Mouse (Mus musculus) embryo, embryonic 10 days (tissue): ENCODE results near the gene Tmem206.
A peak's percentile ranks its signal among the peaks of the same experiment; 100 is the strongest.

Experiments
- DNase-seq: peaks from one replicate; pipeline ENCODE4 v3.0.0-alpha.2; 2015; ENCODE audit warnings: low spot score

Gene Tmem206

DNA sequence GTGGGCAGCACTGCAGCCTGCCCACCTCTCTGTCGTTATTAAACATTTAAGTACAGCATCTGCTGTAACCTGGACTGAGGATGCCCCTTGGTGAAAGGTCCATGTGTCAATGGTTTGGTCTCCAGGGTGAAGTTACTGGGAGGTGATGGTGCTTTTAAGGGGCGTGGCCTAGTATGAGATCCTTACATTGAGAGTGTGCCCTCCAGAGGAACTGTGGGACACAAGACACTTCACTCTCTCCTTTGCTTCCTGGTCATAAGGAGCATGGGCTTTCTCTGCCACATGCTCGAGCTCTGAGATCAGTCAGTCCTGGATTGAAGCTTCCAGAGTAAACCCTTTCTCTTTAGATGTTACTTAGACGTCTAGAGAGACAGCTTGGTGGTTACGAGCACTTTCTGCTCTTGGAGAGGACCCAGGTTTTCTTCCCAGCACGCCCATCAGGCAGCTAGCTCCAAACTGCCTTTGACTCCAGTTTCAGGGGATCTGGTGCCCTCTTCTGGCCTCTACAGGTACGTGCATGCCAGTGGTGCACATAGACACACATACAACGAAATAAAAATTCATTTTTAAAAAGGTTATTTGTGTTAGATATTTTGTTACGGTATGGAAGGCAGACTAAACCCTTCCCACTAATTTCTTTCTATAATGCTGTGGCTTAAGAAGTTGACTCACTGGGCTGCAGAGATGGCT, 17.8 kb upstream of the Tmem206 start:
- no peak for DNase-seq

DNA sequence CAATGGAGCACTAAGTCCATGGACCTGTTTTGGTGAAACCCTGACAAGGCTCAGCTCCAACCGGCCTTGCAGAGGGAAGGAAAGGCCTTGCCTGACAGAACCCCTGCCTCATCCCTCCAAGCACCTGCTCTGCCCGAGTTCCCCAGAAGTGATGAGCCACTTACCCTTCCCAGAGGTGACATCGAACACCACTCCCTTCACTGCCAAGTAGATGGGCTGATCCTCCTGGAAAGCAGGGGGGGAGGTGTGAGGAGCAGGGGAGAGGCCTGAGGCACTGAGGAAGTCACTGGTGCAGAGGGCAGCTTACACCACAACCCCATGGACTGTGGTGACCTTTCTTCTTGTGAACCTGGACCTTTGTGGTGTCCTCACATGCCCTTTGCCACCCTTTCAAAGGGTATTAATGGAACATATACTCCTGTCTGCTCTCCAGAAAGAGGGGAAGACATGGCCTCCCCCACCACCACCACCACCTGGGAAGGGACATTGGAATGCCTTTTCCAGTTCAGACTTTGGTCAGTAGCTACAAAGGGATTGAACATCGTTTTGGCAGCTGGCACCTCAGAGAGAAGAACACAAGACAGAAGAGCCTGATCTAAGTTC, 14.3 kb upstream of the Tmem206 start:
- DNase-seq: no peak

DNA sequence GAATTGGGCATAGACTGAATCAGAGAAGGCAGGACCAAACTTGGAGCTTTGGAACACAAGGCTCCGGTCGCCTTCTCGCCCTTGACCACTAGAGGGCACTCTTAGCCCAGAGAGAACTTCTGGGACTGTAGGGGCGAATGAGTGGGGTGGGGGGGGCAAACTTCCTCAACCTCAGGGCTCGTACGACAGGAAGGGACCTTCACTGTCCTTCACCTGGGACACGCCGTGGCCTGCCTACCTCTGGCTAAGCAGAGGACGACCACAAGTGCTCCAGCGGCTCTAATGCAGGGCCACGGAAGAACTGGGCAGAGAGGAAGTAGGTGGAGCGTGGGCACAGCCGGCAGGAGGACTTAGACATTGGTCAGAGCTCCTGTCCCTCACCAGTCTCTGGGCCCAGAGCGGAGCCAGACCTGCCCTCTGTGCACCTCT, 13.2 kb upstream of the Tmem206 start:
- DNase-seq: peak; percentile 86

DNA sequence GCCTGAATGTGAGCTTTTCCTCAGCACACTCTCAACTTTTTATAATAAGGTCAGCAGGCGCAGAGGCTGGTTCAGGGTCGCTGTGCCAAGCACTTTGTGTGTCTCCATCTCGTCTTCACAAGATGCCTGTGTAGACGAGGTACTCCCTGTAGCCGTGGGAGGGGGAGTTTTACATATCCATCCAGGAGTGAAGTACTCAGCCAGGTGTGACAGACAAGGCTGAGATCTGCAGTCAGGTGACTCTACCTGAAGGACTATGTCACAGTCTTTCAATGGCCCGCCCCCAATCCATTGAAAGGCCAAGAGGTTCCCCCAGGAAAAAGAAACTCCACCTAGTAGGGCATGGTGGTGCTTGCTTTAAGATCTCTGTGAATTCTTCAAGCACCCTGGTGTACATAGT, 12.6 kb upstream of the Tmem206 start:
- no peak for DNase-seq

DNA sequence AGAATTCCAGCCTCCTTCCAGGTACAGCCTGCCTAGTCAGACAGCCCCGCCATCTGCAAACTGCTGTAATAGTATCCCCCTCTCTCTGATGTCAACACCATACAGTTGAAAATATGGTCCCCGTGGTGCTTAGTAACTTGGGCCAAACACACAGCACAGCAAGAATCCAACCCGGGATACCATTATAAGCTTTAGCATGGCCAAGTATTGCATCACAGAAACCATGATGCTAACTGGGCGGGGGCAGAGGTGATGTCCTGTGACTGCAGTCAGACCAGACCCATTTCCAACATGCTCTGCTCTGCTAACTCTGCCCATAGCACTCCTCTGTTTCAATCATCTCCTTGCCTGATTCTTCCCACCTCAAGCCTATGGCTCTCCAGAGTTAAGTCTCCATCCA, 11.8 kb upstream of the Tmem206 start:
- no peak for DNase-seq

DNA sequence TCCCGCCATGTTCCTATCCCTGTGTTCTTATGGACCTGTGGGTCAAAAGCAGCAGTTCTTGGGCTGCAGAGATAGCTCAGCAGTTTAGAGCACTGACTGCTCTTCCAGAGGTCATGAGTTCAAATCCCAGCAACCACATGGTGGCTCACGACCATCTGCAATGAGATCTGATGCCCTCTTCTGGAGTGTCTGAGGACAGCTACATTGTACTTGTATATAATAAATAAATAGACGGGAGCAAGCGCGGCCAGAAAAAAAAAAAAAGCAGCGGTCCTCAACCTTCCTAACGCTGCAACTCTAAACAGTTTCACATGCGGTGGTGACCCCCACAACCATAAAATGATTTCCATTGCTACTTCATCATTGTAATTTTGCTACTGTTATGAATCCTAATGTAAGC, 8.9 kb upstream of the Tmem206 start:
- no peak for DNase-seq

DNA sequence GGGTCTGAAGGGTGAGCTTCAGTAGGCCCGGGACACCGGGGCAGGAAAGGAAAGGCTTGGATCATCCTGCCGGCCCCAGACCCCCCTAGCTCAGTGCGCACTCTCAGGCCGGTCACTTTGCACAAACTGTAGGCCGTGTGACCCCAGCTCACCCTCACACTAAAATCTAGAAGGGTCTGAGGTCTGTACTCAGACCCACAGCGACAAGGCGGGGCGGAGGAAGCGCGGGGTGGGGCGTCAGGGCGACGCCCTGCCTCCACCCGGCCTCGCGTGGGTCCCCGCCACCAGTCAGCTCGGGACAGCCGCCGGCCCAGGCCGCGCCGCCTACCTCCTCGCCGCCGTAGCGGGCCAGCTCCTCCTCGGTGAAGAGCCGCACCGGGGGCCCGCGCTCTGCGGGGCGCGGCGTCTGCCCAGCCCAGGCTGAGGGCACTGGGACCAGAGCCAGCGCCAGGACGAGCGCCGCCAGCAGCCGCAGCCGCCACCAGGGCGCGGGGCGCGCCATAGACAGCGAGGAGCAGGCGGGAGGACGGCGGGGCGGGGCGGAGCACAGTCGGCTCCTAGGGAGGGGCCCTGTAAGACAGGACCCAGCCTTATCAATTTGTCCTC, 8.0 kb upstream of the Tmem206 start, which contains the start of gene Nenf:
Gene Nenf (minus strand): TSS at position 604 of the 606 bp plus-strand sequence.
- peak; percentile 70 for DNase-seq

DNA sequence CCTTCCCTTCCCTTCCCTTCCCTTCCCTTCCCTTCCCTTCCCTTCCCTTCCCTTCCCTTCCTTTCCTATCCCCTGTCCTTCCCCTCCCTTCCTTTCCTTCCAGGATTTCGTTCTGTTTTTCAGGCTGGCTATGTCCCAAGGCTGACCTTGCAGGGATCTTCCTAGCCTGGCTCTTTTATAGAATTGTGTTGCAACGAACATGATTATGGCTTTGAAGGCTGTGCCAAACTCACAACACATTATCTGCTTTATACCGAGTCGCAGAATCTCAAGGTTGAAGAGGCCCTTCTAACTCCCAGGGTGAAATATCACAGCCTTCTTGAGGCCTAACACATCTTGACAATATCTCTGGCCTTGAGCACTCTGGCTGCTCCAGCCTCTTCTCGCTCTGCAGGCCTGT, 7.0 kb upstream of the Tmem206 start:
- DNase-seq: no peak

DNA sequence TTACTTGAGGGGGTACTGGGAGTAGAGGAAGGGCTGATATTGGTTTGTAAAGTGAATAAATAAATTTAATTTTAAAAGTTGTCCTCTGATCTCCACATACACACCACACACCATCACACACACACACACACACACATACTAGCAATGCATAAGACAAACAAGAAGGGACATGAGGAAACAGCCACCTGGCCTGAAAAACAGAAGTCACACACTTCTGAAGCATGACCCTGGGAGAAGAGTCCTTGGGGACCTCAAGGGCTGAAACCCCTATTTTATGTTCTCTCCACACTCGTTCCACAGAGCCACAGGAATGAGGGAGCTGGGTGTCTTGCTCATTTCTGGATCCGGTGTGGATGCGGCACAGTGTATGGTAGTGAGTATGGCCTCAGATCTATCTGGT, 2.3 kb upstream of the Tmem206 start:
- no peak for DNase-seq

DNA sequence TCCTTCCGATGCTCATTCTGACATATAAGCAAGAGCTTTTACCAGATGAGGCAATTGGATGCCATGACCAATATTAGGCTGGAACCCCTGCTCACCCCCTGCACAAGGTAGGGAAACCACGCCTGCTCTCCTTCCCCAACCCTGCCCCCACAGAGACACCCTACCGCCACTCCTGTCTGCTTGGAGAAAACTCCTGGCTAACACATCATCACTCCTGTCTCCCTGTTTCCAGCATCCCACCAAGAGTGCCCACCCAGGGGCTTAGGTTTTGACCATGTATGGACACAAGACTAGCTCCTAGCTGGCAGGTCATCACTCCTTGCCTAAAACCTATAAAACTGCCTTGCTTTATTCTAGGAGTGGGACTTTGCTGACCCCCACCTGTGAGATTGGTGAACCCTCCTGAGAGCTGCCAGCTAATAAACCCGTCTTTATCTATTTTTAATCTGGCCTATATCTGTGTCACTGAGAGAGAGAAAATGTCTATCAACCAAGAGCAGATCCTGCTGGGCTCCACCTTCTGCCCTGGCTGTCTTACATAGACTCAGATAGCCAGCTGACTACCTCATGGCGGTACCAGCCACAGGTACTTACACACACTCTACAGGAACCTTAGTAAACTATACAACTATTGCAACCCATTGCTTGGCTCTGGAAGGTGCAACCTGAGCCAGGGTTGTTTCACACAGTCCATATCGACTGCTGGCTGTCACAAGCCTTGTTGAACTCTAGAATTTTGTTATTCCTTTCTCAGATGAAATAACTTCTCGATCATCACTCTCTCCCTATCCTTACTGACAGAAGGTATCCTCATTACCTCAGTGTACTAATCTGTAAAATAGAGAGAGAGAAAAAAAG, 750 bp upstream of the Tmem206 start:
- DNase-seq: no peak

DNA sequence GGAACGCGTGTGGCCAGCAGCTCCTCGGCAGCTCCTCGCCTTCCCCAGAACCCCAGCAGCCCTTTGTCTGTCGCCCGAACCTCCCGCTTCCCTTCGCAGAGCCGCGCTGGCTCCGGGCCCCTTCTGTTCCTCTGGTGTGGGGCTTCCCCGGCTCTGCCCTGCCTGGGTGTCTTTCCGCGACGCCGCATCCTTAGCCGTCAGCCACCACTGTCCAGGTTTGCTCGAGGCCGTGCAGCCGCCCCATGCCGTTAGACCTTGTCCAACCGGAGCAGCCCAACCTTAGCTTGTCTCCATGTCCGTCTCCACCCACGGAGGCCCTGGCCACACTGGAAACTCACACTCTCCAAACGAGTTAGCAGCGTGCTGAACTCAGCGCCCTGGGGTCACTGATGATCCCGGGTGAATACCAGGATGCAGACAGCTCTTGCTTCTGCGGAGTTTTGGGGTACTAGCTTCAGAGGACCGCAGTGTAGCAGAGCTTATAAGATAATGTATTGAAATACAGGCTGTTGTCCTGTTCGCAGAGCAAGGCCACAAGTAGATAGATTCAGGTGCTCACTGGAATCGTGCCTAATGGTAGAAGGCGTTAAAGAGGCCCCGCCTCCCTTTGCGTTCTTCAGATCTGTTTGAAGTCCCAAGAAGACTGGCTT, 646 bp downstream of the Tmem206 start:
- DNase-seq: peak; percentile 56

DNA sequence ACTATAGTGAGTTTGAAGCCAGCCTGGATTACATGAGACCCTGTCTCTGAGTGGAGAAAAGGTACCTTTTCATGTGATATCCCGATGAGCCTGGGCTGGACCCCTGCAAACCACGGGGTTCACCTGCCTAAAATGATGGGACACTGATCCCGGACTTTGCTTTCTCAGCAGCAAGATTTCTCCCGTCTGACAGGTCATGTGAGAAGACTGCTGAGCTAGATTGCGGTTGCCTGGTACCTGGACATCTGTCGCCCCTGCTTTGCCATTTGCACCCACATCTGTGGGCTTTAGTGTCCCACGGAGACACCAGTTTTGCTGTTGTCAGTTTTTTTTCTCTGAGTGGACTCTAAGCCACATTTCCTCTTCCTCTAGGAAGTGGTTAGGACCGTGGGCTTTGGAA, 1.5 kb downstream of the Tmem206 start:
- DNase-seq: no peak

DNA sequence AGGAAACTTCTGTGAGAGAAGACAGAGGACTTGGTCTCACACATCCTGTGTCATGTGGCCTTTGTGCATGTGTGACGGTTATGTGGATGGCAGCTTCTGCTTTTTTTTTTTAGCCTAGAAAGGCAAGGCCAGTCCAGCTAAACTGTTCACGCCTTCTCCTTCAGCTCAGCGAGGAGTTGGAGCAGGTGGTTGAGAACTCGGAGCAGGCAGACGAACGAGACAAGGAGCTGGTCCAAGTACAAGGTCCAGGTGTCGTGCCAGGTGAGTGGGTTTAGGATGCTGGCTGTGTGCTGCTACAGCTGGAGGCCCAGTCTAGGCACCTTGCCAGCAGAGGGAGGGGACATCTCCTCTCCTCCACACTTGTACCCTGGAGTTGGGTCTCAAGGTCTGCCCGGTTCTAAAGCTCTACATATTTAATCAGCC, 2.3 kb downstream of the Tmem206 start:
- DNase-seq: no peak

DNA sequence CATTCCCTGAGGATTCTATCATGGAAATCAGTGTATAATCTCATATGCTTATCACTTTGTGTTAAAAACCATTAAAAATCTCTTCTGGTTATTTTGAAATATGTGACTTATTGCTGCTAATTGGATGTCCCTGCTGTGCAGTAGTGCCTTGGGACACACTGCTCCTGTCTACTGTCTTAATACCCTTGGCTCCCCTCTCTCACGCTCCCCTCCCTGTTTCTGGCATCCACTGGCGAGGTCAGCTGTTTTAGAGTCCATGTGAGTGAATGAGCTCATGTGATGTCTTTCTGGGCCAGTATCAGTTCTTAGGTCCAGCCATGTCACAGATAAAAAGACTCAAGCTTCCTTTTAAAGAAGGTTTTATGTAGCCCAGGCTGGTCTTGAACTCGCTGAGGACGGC, 4.6 kb downstream of the Tmem206 start:
- DNase-seq: no peak

DNA sequence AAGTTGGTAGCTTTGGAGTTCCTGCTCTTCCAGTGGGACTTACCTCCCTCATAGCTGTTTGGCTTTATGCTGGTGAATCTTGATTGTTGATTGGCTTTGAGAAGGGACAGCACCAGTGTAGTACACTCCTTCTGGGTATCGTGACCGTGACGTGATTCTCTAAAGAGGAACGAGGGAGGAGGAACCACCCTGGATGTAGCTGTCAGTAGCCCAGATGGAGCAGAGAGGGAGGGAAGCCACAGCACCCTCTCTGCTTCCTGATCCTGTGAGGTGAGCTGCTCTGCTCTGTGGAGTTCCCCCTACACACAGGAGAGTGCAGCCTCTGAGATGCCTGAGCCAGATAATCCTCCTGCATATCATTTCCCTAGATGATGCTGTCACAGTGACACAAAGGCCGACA, 8.8 kb downstream of the Tmem206 start:
- DNase-seq: no peak

DNA sequence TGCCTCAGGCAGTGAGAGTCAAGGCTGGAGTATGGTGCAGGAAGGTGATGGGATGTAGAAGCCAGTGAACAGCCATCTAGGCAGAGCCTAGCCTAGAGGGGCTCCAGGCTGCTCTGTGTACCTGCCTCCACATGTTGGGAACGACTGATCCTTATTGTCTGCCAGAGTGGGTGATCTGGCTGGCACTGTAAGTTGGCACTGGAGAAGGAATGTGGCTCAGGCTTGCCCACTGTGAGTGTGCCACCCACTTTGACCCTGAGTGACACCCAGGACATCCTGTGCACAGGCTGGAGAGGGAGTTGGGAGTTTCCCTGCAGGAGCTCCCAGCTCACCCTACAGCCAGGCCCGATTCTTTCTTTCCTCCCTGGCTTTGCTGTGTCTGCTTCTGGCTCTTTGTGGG, 14.2 kb downstream of the Tmem206 start:
- DNase-seq: no peak

DNA sequence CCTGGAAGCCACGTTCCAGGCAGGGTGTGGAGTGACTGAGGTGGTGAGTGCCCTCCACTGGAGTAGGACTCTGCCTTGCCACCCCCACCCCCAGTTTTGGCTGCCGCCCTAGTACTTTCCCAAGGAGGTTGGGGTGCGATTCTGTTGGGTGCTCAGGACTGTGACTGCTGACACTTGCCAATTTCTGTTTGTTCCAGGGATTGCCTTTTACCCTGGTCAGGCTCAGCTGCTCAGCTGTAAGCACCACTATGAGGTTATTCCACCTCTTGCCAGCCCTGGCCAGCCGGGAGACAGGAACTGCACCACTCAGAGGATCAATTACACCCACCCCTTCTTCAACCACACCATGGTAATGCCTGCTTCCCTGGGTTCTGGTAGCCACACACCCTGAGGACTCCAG, 14.8 kb downstream of the Tmem206 start:
- no peak for DNase-seq

DNA sequence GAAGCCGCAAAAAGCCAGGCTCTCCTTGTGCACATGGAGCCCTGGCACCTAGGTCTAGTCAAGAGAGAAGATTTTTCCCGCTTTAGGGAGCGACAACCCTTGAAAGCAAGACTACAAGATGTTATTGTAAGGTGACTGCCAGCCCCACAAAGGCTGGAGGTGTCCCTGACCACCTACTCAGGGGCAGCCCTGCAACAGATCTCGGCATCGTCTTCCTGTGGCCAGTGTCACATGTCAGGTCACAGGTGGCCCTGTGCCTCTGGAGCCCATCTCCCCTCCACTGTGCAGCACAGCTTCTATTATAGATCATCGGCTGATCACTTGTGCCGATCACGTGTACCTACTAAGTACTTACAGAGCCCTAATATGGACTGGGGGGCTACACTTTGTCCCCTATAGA, 21.9 kb downstream of the Tmem206 start:
- DNase-seq: no peak

DNA sequence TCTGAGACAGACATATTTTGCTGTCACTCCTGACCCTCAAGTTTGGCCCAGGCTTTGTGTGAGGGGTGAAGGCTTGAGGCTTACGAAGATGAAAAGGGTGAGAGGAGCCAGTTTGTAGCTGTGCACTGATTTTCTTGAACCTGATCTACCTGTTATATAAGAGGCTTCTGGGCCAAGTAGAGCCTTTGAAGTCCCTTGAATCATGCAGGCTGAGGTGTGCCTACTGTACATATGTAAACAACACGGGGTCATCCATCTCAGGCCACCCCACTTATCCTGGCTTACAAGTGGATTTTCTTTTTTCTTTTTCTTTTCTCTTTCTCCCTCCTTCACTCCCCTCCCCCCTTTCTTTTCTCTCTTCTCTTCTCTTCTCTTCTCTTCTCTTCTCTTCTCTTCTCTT, 22.9 kb downstream of the Tmem206 start:
- DNase-seq: no peak

DNA sequence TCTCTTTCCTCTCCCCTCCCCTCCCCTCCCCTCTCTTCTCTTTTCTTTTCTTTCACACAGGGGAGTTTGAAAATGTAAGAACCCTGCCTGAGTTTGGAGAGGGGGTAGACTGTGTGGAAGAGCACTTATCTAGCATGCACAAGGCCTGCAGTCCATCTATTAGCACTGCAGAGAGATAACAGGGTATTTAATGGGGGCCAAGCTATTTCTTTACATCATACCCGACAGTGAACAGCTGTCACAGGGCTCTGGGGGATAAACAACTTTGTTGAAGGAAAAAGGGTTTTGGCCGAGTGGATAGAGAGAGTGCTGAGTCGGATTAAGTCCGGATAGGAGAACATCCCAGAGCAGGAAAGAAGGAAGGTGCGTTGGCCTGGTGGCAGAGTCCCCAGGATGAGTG, 23.3 kb downstream of the Tmem206 start:
- no peak for DNase-seq

DNA sequence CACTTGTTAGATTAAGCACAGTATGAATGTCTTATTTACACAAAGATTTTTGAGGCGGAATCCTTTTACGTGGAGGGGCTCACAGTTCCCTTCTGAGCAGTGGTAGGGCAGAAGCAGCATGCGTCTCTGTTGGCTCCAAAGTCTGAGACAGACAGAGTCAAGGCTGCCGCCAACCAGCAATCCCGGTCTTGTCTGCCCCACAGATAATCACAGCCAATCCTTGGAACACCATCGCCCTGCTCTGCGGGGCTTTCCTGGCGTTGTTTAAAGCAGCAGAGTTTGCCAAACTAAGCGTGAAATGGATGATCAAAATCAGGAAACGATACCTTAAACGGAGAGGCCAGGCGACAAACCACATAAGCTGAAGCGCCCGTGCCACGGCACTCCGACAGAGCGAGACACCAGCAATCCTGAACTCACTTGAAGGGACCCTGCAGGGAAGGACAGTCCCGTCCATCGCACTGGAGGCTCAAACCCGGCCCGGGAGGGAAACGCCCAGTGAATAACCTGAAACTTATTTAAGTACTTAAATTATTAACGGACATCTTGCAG, 23.9 kb downstream of the Tmem206 start:
- no peak for DNase-seq

DNA sequence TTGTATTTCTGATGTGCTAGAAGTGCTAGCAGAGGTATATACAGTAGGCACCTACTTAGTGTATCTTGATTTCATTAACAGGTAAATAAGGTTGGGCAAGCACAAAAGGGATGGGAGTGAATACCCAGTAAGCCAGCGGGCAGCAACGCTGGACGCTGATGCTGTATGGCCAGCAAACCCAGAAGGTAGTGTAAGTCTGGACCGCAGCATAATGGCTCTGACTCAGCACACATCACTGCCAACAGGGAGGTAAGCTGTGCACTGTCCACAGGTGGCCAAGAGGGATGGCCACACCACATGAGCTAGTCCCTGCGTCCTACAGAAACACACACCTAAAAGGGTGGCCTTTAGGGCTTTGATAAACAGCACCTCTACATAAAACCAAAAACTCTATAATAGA, 24.6 kb downstream of the Tmem206 start:
- DNase-seq: no peak
